Mouse (Mus musculus): ENCODE results near the gene Entpd4b.
"Not testable (repeated sequence)": the region's sequence is repeated elsewhere in the genome, so short reads cannot be mapped to it uniquely, and the experiment has no call there.

GRCm38 (mm10) chr14:69523001-69523400 is 32.2 kb upstream of the Entpd4b start:
- not testable (repeated sequence) for TF ChIP-seq CTCF, EP300 (IDR thresholded peaks at IDR 0.05; ENCODE audit: low read depth)

All from heart, postnatal 0 days (tissue).